Mouse (Mus musculus) heart, postnatal 10 days (tissue): ENCODE results near the gene Lpp. TPM values are rescaled to one million over a fixed set of nuclear protein-coding genes. Genes with fewer than 3 reads are reported as not detected.
A peak's percentile ranks its signal among the peaks of the same experiment; 100 is the strongest.

ENCODE experiments used
- DNase-seq, 2 experiments: peaks; one replicate each; pipeline ENCODE4 v3.0.0; 2021
- intact Hi-C: fragments of 180-260 bp; cut with DNase I; formaldehyde crosslinking; loops from one replicate; pipeline ENCODE4 v1.15.1; 2025
- total RNA-seq, 2 experiments: library from RNA; stranded (reverse); gene quantifications; 2 replicates each; pipeline ENCODE4 v1.2.3; 2021

Lpp gene
- total RNA-seq, 2 experiments from 2014 or later, result 58.8 TPM

DNA sequence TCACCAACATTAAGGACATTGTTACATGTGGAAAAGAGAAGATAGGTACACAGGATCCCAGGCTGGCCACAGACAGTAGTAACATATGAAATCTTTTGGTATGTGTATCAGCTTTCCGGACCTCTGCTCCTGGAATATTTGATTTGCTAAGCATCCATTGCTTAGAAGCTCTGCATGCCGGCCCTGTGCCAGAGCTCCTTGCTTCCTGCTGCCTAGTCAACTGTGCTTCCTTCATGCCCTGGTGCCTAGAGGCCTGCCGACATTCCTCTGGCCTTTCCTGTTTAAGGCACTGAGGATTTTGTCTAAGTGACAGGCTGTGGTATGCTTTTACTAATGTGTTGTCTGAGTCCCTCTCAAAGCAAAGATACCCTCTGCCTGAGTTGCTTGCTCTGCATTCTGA lies 493.0 kb downstream of the Lpp start:
- DNase-seq, result peak in 1 of 2 experiments; percentile 33
- intact Hi-C loops, result no loop called here

DNA sequence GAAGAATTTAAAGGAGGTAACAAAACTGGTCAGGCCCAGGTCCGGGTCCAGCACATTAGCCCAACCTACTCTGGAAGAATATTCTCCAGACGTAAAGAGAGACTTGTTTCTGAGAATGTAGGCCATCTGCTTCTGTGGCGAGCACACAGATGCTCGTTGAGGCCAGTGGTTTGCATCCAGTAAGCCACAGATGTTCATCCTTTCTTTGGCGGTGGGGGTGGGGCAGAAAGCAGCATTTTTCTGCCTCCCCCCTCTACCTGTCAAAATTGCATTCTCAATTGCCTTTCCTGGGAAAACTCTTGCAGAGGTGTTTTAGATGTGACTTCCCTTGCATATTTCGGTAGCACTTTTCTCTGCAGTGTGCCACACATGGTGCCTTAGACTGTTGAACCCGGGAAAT lies 493.6 kb downstream of the Lpp start:
- intact Hi-C loops, result no loop called here
- no peak for DNase-seq

GRCm38 (mm10) chr16:24891453-24891852 lies 498.1 kb downstream of the Lpp start:
- intact Hi-C loops, result no loop called here
- peak; percentile 61 to 73 for DNase-seq

DNA sequence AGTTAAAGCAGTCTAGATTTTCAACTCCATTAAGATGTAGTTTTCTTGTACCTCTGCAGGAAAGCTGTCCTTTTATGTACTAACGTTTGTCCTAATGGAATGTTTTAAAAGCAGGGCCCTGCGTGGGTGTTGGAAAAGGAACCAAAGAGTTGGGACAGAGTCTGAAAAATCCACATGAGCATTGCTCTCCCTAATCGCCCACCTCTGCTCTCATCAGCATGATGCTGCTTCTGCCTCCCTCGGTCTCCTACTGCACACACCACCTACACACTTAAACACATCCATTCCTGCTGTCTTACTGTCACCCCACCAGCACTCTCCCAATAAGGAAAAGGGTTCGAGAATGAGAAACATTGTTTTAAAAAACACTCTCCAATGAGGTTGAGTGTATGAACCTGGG lies 501.9 kb downstream of the Lpp start:
- intact Hi-C loops, result no loop called here
- no peak for DNase-seq

DNA sequence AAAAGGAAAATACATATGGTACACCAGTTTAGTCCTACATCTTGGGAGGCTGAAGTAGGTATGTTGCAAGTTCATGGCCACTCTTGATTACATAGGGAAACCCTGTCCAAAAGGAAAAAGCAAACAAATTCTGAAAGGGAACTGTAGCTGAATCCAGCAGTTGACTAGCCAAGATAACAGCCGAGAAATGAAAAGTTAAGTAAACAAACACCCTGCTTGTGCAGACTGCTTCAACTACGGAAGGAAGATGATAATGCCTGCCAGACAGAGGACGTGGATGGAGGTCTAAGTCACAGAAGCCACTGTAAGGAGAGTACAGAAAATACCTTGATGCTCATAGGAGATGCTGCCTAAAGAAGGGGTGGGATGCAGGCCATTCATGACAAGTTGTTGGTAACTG lies 504.3 kb downstream of the Lpp start:
- DNase-seq, result no peak
- intact Hi-C loops, result no loop called here

GRCm38 (mm10) chr16:24900241-24900796 lies 507.0 kb downstream of the Lpp start:
- no peak for DNase-seq
- intact Hi-C loops, result loop anchor here (10.0 kb wide), 1 partner anchor 364 kb away; no protein-coding TSS in a partner anchor

GRCm38 (mm10) chr16:24901139-24901859 lies 508.0 kb downstream of the Lpp start:
- DNase-seq, result no peak
- intact Hi-C loops, result loop anchor here (10.0 kb wide), 1 partner anchor 364 kb away; no protein-coding TSS in a partner anchor

GRCm38 (mm10) chr16:24902111-24902510 lies 508.8 kb downstream of the Lpp start:
- intact Hi-C loops, result loop anchor here (10.0 kb wide), 1 partner anchor 363 kb away; no protein-coding TSS in a partner anchor

DNA sequence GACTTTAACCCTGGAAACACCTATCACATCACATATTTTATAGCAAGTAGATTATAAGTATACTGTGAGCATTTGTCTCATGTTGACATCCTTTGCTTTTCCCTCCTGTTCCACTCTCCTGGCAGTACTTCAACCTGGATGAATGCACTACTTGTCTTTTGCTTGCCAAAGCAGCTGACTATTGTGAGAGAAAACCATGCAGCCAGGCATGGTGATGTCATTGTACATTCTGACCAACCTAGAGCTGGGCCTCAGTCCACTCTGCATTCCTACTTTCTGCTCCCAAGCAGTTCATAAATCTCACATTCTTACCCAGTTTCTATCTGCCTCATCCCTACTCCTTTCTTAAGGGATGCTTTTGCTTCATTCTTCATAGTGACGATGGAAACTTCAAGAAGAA lies 515.6 kb downstream of the Lpp start:
- peak; percentile 67 to 71 for DNase-seq
- intact Hi-C loops, result loop anchor here (10.0 kb wide), 1 partner anchor 356 kb away; no protein-coding TSS in a partner anchor

More at GRCm38 (mm10) chr16:24902111-24902510, 508.8 kb downstream of the Lpp start:
- DNase-seq, result no peak

- intact Hi-C loops, result loop anchor here (5.0 kb wide), 1 partner anchor 147 kb away; no protein-coding TSS in a partner anchor
Observed at GRCm38 (mm10) chr16:24910321-24910720, 517.0 kb downstream of the Lpp start.

GRCm38 (mm10) chr16:24910834-24911233 lies 517.5 kb downstream of the Lpp start:
- DNase-seq, result peak; percentile 53
- intact Hi-C loops, result loop anchor here (5.0 kb wide), 1 partner anchor 146 kb away; no protein-coding TSS in a partner anchor

More at GRCm38 (mm10) chr16:24910321-24910720, 517.0 kb downstream of the Lpp start:
- no peak for DNase-seq

DNA sequence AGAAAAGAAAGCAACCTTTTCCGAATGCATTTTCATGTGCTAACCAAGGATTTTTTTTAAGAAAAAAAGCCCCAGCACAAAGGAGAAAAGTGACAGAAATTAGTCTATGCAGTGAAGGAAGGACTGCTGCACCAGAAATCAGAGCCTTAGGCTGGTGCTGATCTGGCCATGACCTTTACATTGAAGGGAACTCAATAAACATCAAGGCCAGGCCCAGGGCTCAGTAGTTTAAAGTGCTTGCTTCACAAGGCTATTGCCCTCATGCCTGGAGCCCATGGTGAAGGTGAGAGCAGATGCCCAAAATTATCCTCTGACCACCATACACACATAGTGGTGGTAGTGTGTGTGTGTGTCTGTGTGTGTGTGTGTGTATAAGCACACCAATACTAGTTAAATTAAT lies 519.1 kb downstream of the Lpp start:
- intact Hi-C loops, result loop anchor here (5.0 kb wide), 1 partner anchor 145 kb away; no protein-coding TSS in a partner anchor
- no peak for DNase-seq

DNA sequence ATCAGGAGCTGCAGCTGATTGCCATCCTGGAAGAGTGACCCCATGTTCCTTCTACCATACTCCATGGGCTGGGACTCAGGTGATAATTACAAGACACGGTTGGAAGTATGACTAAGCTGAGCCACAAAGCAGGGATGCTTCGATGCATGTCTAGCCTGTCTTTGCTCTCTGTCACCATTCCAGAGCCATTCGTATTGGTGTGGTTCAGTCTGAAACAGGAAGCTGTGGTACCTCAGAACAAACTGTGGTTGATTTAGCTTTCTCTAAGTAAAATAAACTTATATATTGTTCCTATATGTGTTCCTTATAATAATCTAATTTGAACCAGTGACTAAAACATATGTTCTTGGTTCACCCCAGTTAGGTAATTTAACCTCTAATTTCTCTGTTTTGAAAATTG lies 519.7 kb downstream of the Lpp start:
- intact Hi-C loops, result loop anchor here (5.0 kb wide), 1 partner anchor 144 kb away; no protein-coding TSS in a partner anchor
- no peak for DNase-seq

GRCm38 (mm10) chr16:24913641-24914392 lies 520.5 kb downstream of the Lpp start:
- intact Hi-C loops, result loop anchor here (5.0 kb wide), 1 partner anchor 143 kb away; no protein-coding TSS in a partner anchor
- peak; percentile 42 to 56 for DNase-seq

GRCm38 (mm10) chr16:24914393-24914751 lies 521.1 kb downstream of the Lpp start:
- peak; percentile 87 to 91 for DNase-seq
- intact Hi-C loops, result loop anchor here (5.0 kb wide), 1 partner anchor 143 kb away; no protein-coding TSS in a partner anchor

- no peak for DNase-seq
- intact Hi-C loops, result no loop called here
Observed at GRCm38 (mm10) chr16:24915470-24915869, 522.2 kb downstream of the Lpp start.

DNA sequence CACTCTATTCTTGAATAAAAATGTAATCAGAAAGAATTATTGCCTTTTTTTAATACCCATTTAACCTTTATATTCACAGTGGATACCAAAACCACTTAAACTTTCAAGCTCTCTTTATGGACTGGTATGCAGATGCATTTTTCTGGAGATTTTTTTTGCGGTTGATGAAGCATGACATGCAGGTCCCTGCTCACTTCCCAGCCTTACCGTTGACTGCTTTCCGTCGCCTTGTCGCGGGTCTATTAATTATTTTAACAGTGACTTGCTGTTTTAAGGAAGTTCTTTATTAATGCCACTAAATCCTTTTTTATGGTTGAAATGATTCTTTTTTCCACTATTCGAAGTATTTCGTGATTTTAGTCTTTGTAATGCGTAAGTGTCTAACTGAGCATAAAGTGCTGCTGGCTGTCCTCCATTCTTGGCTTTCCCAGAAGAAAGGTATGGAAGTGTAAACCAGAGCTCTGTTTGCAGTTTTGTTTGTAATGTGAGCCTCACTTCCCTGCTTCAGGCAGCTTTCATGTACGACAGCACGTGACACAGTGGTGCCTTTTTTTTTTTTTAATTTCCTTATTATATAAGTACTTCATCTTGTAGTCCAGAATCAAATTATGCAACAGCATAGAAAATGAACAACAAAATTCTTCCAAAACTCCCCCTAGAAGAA lies 526.2 kb downstream of the Lpp start:
- intact Hi-C loops, result no loop called here
- DNase-seq, result no peak

- DNase-seq, result no peak
- intact Hi-C loops, result no loop called here
Observed at GRCm38 (mm10) chr16:24930070-24930469, 536.8 kb downstream of the Lpp start.

GRCm38 (mm10) chr16:24930621-24931020 lies 537.3 kb downstream of the Lpp start:
- intact Hi-C loops, result no loop called here
- DNase-seq, result no peak

- DNase-seq, result no peak
- intact Hi-C loops, result no loop called here
Observed at GRCm38 (mm10) chr16:24932816-24933215, 539.5 kb downstream of the Lpp start.
